Mouse (Mus musculus): ENCODE results near the gene Il2ra.

Gene Il2ra

GRCm38 (mm10) chr2:11706030-11706745, 63.6 kb downstream of the Il2ra start:
- peak; percentile 13 to 21 for DNase-seq

- no peak for DNase-seq
These were observed 64.1 kb downstream of the Il2ra start for GRCm38 (mm10) chr2:11706746-11707065.

- DNase-seq: no peak
These were observed 65.9 kb downstream of the Il2ra start for GRCm38 (mm10) chr2:11708538-11708937.

- peak; percentile 58 to 60 for DNase-seq
These were observed 67.5 kb downstream of the Il2ra start for GRCm38 (mm10) chr2:11710101-11710500.

GRCm38 (mm10) chr2:11712483-11712990, 69.9 kb downstream of the Il2ra start:
- DNase-seq: no peak

GRCm38 (mm10) chr2:11713021-11713420, 70.4 kb downstream of the Il2ra start:
- DNase-seq: no peak

- DNase-seq: no peak
These were observed 71.9 kb downstream of the Il2ra start for GRCm38 (mm10) chr2:11714535-11714934.

- DNase-seq: no peak
These were observed 76.0 kb downstream of the Il2ra start for GRCm38 (mm10) chr2:11718573-11718972.

- no peak for DNase-seq
These were observed 80.0 kb downstream of the Il2ra start for GRCm38 (mm10) chr2:11722564-11722963.

GRCm38 (mm10) chr2:11727574-11727973, 85.0 kb downstream of the Il2ra start:
- DNase-seq: no peak

GRCm38 (mm10) chr2:11729091-11729490, 86.5 kb downstream of the Il2ra start:
- no peak for DNase-seq

GRCm38 (mm10) chr2:11732978-11733377, 90.4 kb downstream of the Il2ra start:
- no peak for DNase-seq

GRCm38 (mm10) chr2:11735853-11736252, 93.2 kb downstream of the Il2ra start:
- no peak for DNase-seq

- no peak for DNase-seq
These were observed 96.2 kb downstream of the Il2ra start for GRCm38 (mm10) chr2:11738794-11739193.

- DNase-seq: no peak
These were observed 97.0 kb downstream of the Il2ra start for GRCm38 (mm10) chr2:11739516-11740051.
